Mouse (Mus musculus) urinary bladder, postnatal 4 days (tissue): Measurements from ENCODE around the gene Slc6a6.

Source experiments
- DNase-seq, 2 experiments: peaks; one replicate each; pipeline ENCODE4 v3.0.0; 2021 to 2022; ENCODE audit warnings: low spot score in 2 of 2

Gene Slc6a6

DNA sequence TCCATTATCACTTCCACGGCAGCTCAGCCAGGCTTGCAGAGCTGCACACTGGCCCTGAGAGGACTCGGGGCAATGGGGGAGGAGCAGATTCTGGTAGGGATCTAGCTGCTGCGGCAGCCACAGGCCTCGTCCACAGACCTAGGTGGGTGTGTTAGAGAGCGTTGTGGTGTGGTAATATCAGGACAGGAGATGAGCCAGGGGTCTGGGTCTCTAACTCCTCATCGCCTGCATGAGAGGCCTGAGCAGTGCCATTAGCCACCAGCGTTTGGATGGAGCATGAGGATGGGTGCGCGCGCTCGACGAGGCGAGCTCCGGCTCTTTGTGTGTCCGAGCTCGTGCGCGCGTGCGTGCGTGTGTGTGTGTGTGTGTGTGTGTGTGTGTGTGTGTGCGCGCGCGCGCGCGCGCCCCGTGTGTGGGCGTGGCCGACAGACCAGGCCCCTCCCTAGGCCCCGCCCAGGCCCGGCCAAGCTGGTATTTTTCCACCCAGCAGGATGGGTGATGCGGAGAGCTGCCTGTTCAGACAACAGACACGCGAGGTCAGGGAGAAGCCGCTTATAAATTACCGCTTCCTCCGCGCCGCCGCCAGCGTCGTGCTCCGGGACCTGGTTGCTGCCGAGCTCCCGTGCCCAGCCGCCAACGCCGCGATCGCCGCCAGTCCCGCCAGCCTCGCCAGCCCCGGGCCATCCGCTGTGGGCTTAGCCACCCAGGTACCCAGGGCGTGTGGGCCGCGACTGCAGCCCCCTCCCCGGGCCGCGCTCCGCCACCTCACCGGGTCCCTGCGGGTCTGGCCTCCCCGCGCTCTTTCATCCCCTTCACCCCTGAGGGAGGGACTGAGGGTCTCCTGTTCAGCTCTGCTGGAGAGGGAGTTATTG, at the start of gene Slc6a6:
Gene Slc6a6 (plus strand): TSS at position 452 of the 872 bp plus-strand sequence.
- DNase-seq, result peak; percentile 90 to 92

GRCm38 (mm10) chr6:91634417-91634816, 49.4 kb upstream of the Slc6a6 start:
- DNase-seq, result no peak

GRCm38 (mm10) chr6:91634876-91635275, 49.0 kb upstream of the Slc6a6 start:
- DNase-seq, result no peak

DNA sequence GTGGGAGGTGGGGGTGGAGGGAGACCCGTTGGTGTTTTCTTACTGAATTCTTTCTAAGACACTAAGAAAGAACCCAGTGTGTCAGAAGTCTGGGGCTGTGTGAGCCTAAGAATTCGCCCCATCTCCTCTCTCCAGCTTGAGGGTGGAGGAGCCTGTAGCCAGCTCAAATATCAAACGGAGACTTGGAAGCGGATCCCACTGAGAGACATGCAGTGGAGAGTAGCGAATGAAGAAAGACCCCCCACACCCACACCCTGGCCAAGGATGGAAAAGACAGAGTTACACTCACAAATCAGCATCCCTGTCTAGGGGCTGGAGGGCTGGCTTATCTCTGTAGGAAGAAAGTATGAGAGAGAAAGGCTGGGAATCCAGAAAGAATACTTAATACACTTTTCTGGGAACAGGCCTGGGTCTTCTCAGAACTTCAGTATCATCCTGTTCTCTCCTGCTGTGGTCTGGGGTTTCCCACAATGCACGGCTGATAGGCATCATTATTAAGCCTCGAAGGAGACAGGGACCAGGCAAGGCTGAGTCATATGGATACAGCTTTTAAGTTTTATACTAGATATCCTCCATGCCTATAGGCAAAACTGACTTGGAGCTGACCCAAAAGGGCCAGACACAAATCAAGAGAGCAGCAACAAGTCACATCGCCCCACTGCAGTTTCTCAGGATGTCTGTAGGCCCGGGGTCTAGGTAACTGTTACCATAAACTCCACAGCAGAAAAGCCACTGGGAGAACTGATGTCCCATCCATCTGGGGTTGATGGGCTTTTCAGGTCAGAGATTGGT, 45.5 kb upstream of the Slc6a6 start:
- DNase-seq, result no peak

DNA sequence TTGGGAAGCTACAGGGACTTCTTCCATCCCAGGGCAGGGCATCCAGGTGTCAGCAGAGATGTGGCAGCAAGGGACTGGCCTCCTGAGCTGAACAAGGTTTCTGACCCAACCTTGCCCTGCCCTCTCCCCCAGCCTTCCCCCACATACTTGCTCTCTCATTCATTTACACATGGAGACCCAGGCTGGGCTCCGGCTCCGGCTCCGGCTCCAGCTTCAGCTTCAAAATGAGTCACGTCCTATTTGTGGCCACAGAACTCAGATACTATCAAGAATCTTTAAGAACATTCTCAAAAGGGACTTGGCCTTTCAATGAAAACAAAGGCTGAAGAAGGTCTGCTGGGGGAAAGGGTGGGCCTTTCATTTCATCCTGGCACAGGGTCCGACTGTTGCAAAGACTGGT, 40.8 kb upstream of the Slc6a6 start:
- DNase-seq, result peak in 1 of 2 experiments; percentile 27

DNA sequence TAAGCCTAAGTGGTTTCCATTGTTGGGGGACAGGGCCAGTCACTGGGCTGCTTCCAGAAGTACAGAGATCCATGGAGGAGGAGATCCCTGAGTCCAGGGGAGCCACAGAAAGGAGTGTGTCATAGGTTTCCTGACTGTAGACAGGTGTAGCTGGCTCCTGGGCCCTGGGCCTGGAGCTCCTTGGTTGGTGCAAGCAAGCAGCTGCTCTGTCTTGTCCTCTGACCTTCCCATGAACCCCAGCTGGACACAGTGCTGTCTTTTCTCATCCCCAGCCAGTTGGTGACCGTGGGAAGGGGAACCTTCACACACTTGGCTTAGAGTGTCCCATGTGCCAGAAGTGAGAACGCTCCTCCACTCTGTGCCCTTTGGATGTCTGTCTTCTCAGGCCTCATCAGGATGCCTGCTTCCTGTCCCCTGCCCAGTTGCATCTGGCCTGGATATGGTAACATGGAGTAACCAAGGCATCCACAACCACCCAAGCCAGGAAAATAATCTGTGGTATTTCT, 40.4 kb upstream of the Slc6a6 start:
- DNase-seq, result no peak

GRCm38 (mm10) chr6:91646019-91646418, 37.8 kb upstream of the Slc6a6 start:
- DNase-seq, result peak in 1 of 2 experiments; percentile 27

- no peak for DNase-seq
Measured at GRCm38 (mm10) chr6:91646822-91647221, 37.0 kb upstream of the Slc6a6 start.

- DNase-seq, result no peak
Measured at GRCm38 (mm10) chr6:91647385-91647791, 36.5 kb upstream of the Slc6a6 start.

DNA sequence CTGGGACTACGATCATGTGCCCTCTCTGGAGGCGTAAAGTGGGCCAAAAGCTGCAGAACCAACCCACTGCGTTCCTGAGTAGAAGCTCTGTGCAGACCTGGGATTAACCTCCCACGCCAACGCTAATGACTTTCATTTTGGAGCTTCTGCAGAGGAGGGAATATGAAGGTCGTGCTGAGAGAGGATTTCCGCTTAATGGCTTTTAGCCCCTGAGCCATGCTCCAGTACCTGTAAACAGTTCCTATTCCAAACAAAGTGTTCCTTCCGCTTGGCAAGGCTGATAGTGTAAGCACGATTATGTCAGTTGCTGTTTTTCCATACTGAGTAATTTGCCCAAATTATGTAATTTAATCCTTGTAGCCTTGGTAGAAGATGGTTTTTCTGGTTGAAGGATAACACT, 33.6 kb upstream of the Slc6a6 start:
- no peak for DNase-seq

DNA sequence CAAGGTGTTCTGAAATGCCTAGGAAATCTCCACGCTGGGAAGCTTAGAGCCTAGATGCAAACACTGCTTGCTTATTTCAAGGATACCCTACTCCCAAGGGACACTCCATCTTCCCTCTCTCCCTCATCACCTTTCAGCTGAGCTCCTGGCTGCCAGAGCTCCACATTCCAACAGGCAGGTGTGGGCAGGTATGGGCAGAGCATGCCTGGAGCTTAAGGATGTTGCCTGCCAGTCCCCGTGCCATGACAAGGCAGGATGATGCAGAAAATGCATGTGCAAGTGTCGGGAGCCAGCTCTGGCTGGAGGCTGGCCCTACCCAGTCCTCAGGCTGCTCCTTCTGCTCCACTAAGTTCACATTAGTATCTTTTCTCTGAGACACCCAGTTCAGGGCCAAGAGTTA, 31.6 kb upstream of the Slc6a6 start:
- DNase-seq, result no peak

- no peak for DNase-seq
Measured at GRCm38 (mm10) chr6:91655244-91655643, 28.6 kb upstream of the Slc6a6 start.

DNA sequence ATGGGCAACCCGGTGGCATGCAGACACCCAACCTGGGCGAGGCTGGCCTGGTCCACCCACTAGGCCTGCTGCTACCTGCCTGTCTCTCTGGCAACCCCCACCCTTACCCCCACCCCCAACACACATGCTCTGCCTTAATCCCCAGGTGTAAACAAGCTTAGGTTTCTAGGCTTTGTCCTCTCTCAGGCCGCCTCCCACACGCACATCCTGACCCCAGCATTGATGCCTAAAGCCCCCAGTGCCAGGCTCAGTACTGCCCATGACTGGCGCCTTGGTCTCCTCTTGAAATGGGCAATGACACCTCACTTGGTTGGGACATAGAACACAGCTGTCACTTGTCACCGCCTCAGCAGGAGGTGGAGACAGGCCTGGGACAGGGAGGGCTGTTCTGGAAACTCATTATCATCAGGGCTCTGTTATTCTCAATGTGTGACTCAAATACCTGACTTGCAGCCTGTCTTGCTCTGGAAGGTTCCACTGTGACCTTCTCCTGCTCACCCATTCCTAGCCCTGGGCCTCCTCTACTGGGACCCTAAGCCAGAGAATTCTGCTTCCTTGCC, 27.9 kb upstream of the Slc6a6 start:
- DNase-seq, result no peak

DNA sequence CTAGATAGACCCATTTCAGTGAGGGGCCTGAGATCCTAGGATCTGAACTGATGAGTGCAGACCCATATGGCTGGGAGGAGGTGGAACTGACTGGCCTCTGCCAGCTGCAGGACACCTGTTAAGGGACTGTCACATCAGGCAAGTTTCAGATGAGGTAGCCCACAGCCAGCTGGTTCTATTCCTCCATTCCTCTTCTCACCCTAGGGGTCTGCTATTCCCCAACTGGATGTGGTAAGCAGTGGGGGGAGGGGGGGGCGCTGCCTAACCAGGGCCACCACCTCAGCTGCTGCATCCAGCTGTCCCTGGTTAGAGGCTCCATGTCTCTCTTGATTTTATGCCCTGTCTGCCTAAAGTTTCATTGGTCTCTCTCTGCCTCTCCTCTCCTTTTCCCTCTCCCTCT, 25.6 kb upstream of the Slc6a6 start:
- DNase-seq, result no peak

GRCm38 (mm10) chr6:91659841-91660509, 23.9 kb upstream of the Slc6a6 start:
- DNase-seq, result no peak

DNA sequence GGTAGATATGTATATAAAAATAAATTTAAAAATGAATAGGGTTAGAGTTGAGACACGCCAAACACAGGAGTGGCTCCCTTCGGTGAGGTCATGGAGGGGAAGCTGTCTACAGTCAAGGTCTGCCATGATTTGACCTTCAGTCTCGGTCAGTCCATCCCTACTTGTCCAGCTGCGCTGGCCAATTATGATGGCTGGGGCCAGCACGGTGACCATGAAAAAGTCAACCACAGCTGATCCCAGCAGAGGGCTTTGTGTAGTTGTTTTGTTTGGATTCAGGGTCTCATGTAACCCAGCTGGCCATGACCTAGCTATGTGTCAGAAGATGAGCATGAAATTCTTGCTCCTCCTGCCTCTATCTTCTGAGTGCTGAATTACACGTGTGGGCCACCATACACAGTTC, 21.6 kb upstream of the Slc6a6 start:
- DNase-seq, result no peak

DNA sequence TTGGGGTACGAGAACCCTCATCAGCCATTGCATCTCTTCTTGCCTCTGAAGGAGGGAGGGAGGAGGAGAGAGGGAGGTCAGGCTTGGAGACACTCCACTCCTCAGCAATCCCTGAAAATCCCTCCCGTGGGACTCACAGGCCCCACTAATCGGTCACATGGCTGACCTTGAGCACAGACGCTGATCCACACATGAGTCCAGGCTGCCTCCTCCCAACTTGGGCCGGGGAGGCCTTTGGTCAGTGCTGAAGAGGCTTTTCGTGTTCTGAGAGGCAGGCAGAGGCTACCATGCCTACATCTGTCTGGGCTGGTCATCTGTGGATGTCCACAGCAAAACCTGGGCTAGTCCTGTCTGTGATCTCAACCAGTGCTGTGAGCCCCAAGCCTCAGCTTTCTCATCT, 20.2 kb upstream of the Slc6a6 start:
- DNase-seq, result no peak

GRCm38 (mm10) chr6:91665267-91665666, 18.6 kb upstream of the Slc6a6 start:
- DNase-seq, result no peak

DNA sequence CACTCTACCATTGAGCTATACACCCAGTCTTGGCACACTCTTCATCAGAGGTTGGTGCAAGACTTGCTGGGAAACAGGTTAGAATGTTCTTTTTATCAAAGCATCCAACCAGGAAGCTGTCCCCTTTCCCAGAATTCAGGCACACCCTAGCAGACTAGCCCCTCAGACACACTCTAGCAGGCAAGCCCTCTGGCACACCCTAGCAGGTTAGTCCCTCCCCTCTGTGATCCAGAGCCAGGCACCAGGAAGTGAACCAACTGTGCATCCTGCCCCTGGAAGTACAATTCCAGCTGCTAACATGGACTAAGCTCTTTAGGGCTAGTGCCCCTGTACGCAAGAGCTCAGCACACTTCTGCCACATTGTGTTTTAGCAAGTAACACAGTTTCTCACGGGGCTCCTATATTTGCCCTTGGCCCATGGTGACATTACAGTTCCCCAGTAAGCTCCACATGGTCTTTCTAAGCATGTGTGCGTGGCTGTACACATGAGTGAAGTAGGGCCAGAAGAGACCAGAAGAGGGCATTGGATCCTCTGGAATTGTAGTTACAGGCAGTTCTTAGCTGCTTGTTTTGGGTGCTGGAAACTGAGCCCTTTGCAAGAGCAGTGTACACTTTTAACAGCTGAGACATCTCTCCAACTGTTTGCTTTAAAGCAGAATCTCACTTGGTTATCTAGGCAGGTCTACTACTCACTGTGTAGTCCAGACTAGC, 17.7 kb upstream of the Slc6a6 start:
- DNase-seq, result no peak

DNA sequence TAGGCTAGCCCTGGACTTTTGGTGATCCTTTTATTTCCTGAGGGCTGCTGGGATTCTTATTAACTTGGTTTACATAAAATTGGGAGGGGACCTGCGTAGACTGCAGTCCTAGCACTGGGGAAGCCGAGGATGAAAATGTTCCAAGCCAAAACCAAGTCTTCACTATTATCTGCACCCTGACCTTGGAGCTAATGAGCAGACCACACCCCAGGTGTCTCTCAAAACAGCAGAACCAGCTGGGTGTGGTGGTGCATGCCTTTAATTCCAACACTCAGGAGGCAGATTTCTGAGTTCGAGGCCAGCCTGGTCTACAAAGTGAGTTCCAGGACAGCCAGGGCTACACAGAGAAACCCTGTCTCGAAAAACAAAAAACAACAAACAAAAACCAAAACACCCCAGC, 16.7 kb upstream of the Slc6a6 start:
- DNase-seq, result no peak

DNA sequence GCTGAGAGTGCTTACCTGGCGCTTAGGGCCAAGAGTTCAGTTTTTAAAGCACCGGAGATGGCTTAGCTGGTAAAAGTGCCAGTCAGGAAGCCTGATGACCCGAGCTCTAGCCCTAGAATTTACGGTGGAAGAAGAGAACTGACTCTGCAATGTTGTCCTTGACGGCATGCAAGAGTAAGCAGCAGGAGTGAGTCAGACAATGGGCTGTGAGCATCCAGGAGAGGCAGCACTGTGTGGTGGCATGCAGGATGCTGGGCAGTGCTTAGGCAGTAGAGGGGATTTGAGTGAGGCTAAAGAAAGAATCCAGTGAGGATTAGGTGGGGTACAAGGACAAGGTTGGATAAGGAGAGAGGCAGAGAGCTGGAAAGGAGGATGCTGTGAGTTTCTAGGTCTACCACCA, 15.6 kb upstream of the Slc6a6 start:
- no peak for DNase-seq
